ENCODE assay signal across 18 mouse cellular contexts in genomic region chr3:106957162-106957895, GRCm38 (mm10).
DNase-seq lines count a peak whose midpoint lies in the region; ATAC-seq and TF ChIP-seq lines count a peak whose summit lies in the region.
"Had no signal": no experiment of that assay in that cellular context is flagged by ENCODE, and none has a peak within 500 bp of the region (broad histone marks: within the 10 kb centered on the region; RNA-seq: fewer than 3 reads in every experiment).

No protein-coding gene starts in this region.

- H3K27ac ChIP-seq in left cerebral cortex, adult 2 months = peak overlapping the region; percentile 63
- H3K27ac ChIP-seq in forebrain, embryonic 14.5 days (ENCODE audit: low read depth, low read length) = peak overlapping the region; percentile 44; the same call in 1 of the 2 replicates
- no peak overlapping the region for H3K27ac ChIP-seq in hindbrain, embryonic 12.5 days
- H3K27ac ChIP-seq: heart, embryonic 10.5 days; hindbrain, embryonic 10.5 days; kidney, embryonic 15.5 days; midbrain, embryonic 10.5 days had no signal

- intact Hi-C loops in left cerebral cortex, adult 2 months (cut with DNase I) = no loop called here
- intact Hi-C loops in left cerebral cortex, postnatal 36 days (cut with DNase I) = loop anchor here (5.0 kb wide), 1 partner anchor 80 kb away; the partner anchor contains the start of gene Kcna3
- intact Hi-C loops in heart, postnatal 14 days (cut with DNase I) = no loop called here

- no peaks in the 10 kb centered on the region for H3K9me3 ChIP-seq in forebrain, embryonic 14.5 days (replicated peaks; ENCODE audit: control insufficient read depth, low read length)
- no peaks in the 10 kb centered on the region for H3K9me3 ChIP-seq in hindbrain, embryonic 12.5 days (replicated peaks)
- H3K9me3 ChIP-seq: heart, embryonic 10.5 days; hindbrain, embryonic 10.5 days; kidney, embryonic 15.5 days; midbrain, embryonic 10.5 days had no signal

- no peak overlapping the region for H3K4me2 ChIP-seq in forebrain, embryonic 14.5 days (ENCODE audit: low read length)
- H3K4me2 ChIP-seq in hindbrain, embryonic 12.5 days (replicated peaks) = no peak overlapping the region
- H3K4me2 ChIP-seq: kidney, embryonic 15.5 days had no signal

- 29% methylated on average over 7 of the region's 7 CpGs for WGBS in forebrain, embryonic 14.5 days
- WGBS in hindbrain, embryonic 12.5 days = 40% methylated on average over 7 of the region's 7 CpGs

- H3K36me3 ChIP-seq in forebrain, embryonic 14.5 days (ENCODE audit: control insufficient read depth, insufficient read depth, low read length) = no peaks in the 10 kb centered on the region
- H3K36me3 ChIP-seq in hindbrain, embryonic 12.5 days = no peaks in the 10 kb centered on the region
- H3K36me3 ChIP-seq: heart, embryonic 10.5 days; hindbrain, embryonic 10.5 days; kidney, embryonic 15.5 days; midbrain, embryonic 10.5 days had no signal

- no peak overlapping the region for H3K9ac ChIP-seq in forebrain, embryonic 14.5 days (ENCODE audit: low read length)
- H3K9ac ChIP-seq in hindbrain, embryonic 12.5 days = no peak overlapping the region
- H3K9ac ChIP-seq: kidney, embryonic 15.5 days had no signal

- peaks cover 20% of the 10 kb centered on the region for H3K4me1 ChIP-seq in forebrain, embryonic 14.5 days (ENCODE audit: control insufficient read depth, insufficient read depth, low read length)
- peaks cover 14% of the 10 kb centered on the region for H3K4me1 ChIP-seq in hindbrain, embryonic 12.5 days
- H3K4me1 ChIP-seq: heart, embryonic 10.5 days; kidney, embryonic 15.5 days had no signal

- DNase-seq in cerebellum, postnatal 14 days = peak; percentile 60 to 61
- no peak for DNase-seq in cerebellum, adult 9-10 months
- no peak for DNase-seq in left cerebral cortex, adult 2 months (ENCODE audit: extremely low spot score in 1 of 2, low spot score in 2 of 2)
- no peak for DNase-seq in left cerebral cortex, postnatal 36 days (ENCODE audit: low spot score in 2 of 2)
- DNase-seq in brain, adult 2 months (ENCODE audit: low read depth, low spot score) = peak; percentile 73
- DNase-seq in forebrain, embryonic 14.5 days (ENCODE audit: low spot score) = peak; percentile 47
- no peak for DNase-seq in heart, postnatal 14 days
- DNase-seq: adrenal gland, postnatal 10 days; cerebellum, postnatal 36 days; gastrocnemius, postnatal 10 days; kidney, adult 11 months; kidney, postnatal 36 days; layer of hippocampus, postnatal 36 days had no signal

- no peak overlapping the region for H3K4me3 ChIP-seq in left cerebral cortex, adult 2 months
- H3K4me3 ChIP-seq in forebrain, embryonic 14.5 days (ENCODE audit: low read depth, low read length) = no peak overlapping the region
- H3K4me3 ChIP-seq in hindbrain, embryonic 12.5 days = no peak overlapping the region
- H3K4me3 ChIP-seq: heart, embryonic 10.5 days; hindbrain, embryonic 10.5 days; kidney, embryonic 15.5 days; midbrain, embryonic 10.5 days had no signal

- H3K27me3 ChIP-seq in forebrain, embryonic 14.5 days (replicated peaks; ENCODE audit: control insufficient read depth, insufficient read depth, low read length) = no peaks in the 10 kb centered on the region
- no peaks in the 10 kb centered on the region for H3K27me3 ChIP-seq in hindbrain, embryonic 12.5 days
- H3K27me3 ChIP-seq: kidney, embryonic 15.5 days had no signal

- no peak for TF ChIP-seq CTCF in left cerebral cortex, adult 2 months (IDR thresholded peaks at IDR 0.05)

- ATAC-seq in forebrain, embryonic 14.5 days = no peak; the same call in 1 of the 2 replicates
- no peak for ATAC-seq in hindbrain, embryonic 12.5 days (ENCODE audit: low FRiP score)

Comparison
In these comparisons a context has a peak if more than half of its experiments do, and no peak if none do; other contexts are left out.
1. DNase-seq: peak in cerebellum, postnatal 14 days (2 of 2), brain, adult 2 months (single experiment) and forebrain, embryonic 14.5 days (single experiment); none in cerebellum, adult 9-10 months (single experiment), left cerebral cortex, adult 2 months (0 of 2), left cerebral cortex, postnatal 36 days (0 of 2) and heart, postnatal 14 days (0 of 2).